Mouse (Mus musculus) hindbrain, postnatal 0 days (tissue): ENCODE measurements around the gene Mindy4. TPM values are rescaled to one million over a fixed set of nuclear protein-coding genes. Genes with fewer than 3 reads are reported as not detected.
"Not testable (repeated sequence)": the region's sequence is repeated elsewhere in the genome, so short reads cannot be mapped to it uniquely, and the experiment has no call there.

ENCODE experiments used
- ATAC-seq: fragments of 200-750 bp; cut with Nextera tagmentation; 2 replicates; pipeline ENCODE4 v1.8.0; 2017; ENCODE audit warnings: mild to moderate bottlenecking, moderate TSS enrichment, moderate library complexity
- DNase-seq: peaks from one replicate; pipeline ENCODE4 v3.0.0-alpha.2; 2015; ENCODE audit warnings: low spot score
- H3K27ac ChIP-seq: fragments of 300-500 bp; sonication (generic); 2 replicates; pipeline ENCODE4 v1.5.1; 2014; ENCODE audit warnings: mild to moderate bottlenecking
- H3K27me3 ChIP-seq: fragments of 300-500 bp; sonication (generic); 2 replicates; pipeline ENCODE4 v1.6.1; 2014; ENCODE audit warnings: low read length, mixed read lengths; ENCODE audit not compliant: insufficient read depth
- H3K36me3 ChIP-seq: fragments of 300-500 bp; sonication (generic); 2 replicates; pipeline ENCODE4 v1.6.1; 2014; ENCODE audit warnings: low read length, mixed read lengths; ENCODE audit not compliant: insufficient read depth
- H3K4me1 ChIP-seq: fragments of 300-500 bp; sonication (generic); 2 replicates; pipeline ENCODE4 v1.6.1; 2014; ENCODE audit warnings: antibody characterized with exemption, low read length, mixed read lengths; ENCODE audit not compliant: insufficient read depth
- H3K4me2 ChIP-seq: fragments of 300-500 bp; sonication (generic); 2 replicates; pipeline ENCODE4 v1.6.1; 2014; ENCODE audit warnings: low read depth, mild to moderate bottlenecking, low read length, moderate library complexity, mixed read lengths
- H3K4me3 ChIP-seq: fragments of 300-500 bp; sonication (generic); 2 replicates; pipeline ENCODE4 v1.5.1; 2014; ENCODE audit warnings: low read length
- H3K9ac ChIP-seq: fragments of 300-500 bp; sonication (generic); replicated peaks from 2 replicates; pipeline ENCODE4 v1.6.1; 2014; ENCODE audit warnings: mild to moderate bottlenecking, low read length, moderate library complexity, mixed read lengths
- H3K9me3 ChIP-seq: fragments of 300-500 bp; sonication (generic); 2 replicates; pipeline ENCODE4 v1.6.1; 2016; ENCODE audit warnings: low read length, mixed read lengths
- CTCF ChIP-seq: IDR thresholded peaks from 2 replicates; pipeline ENCODE4 v1.5.1; 2016; ENCODE audit warnings: antibody characterized with exemption, control low read depth, low read depth
- WGBS: fragments of 180-500 bp; shearing (Covaris S2); extraction: QIAGEN DNeasy Blood & Tissue Kit; methylation state at CpG from one replicate; pipeline ENCODE4 v1.1.7; 2014; 5-methylcytosine and 5-hydroxymethylcytosine counted together
- polyA plus RNA-seq: library from polyadenylated mRNA; unstranded; fragments of >200 nt; fragmentation: Nextera tagmentation; extraction: Ambion mirVana; gene quantifications from 2 replicates; pipeline ENCODE4 v1.2.1, GENCODE M21; 2015
- total RNA-seq: library from RNA; depleted of rRNA; stranded (reverse); fragments of >200 nt; gene quantifications from 2 replicates; pipeline ENCODE4 v1.2.3, GENCODE M21; 2014

The Mindy4 gene
- total and polyA plus RNA-seq, 2 experiments from 2014 or later, result 8.2 to 11.7 TPM

GRCm38 (mm10) chr6:55179560-55179959 lies 23.6 kb upstream of the Mindy4 start:
- TF ChIP-seq CTCF, result no peak
- Histone ChIP-seq H3K4me3 (no peak overlapping the region), H3K27me3 (no peaks in the 10 kb centered on the region), H3K9me3 (no peaks in the 10 kb centered on the region), H3K4me1 (no peaks in the 10 kb centered on the region), H3K36me3 (no peaks in the 10 kb centered on the region), H3K4me2 (no peak overlapping the region), H3K27ac (no peak overlapping the region), H3K9ac (no peak overlapping the region)
- no peak for ATAC-seq
- DNase-seq, result no peak
- whole genome bisulfite sequencing, result 75% methylated on average over 7 of the region's 7 CpGs

- DNase-seq, result no peak
Measured at GRCm38 (mm10) chr6:55182655-55183430, 20.3 kb upstream of the Mindy4 start.

DNA sequence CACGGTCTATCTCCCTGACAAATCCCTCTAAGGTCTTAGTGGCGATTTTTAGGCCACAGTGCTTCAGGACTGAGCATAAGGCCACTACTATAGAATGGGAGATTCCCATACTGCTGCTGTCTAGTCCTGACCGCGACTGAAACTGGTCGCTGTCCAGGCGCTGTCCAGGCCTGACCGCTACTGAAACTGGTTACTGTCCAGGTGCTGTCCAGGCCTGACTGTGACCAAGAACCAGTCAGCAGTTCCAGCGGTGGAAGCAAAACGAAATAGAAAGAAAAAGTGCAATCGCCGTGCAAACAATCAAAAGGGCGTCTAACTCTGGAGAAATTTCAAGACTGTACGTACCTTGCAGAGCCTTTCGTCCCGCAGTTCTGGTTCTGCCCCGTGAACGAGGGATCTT lies 15.4 kb upstream of the Mindy4 start:
- not testable (repeated sequence) for H3K36me3 ChIP-seq, H3K4me3 ChIP-seq, H3K27ac ChIP-seq, H3K9ac ChIP-seq, H3K4me2 ChIP-seq, ATAC-seq, H3K9me3 ChIP-seq, H3K27me3 ChIP-seq, H3K4me1 ChIP-seq, DNase-seq
- 96% methylated on average over 17 of the region's 17 CpGs for WGBS

More at GRCm38 (mm10) chr6:55182655-55183430, 20.3 kb upstream of the Mindy4 start:
- Histone ChIP-seq H3K36me3 (no peaks in the 10 kb centered on the region), H3K4me2 (no peak overlapping the region), H3K27me3 (no peaks in the 10 kb centered on the region), H3K4me3 (no peak overlapping the region), H3K9ac (no peak overlapping the region), H3K27ac (no peak overlapping the region), H3K9me3 (no peaks in the 10 kb centered on the region), H3K4me1 (no peaks in the 10 kb centered on the region)
- no peak for ATAC-seq
- 91% methylated on average over 1 of the region's 1 CpGs for WGBS
- TF ChIP-seq CTCF, result no peak

- Histone ChIP-seq H3K4me3 (no peak overlapping the region), H3K9ac (no peak overlapping the region), H3K36me3 (no peaks in the 10 kb centered on the region), H3K27ac (no peak overlapping the region), H3K4me2 (no peak overlapping the region), H3K9me3 (no peaks in the 10 kb centered on the region), H3K4me1 (no peaks in the 10 kb centered on the region), H3K27me3 (no peaks in the 10 kb centered on the region)
- no peak for ATAC-seq
- no peak for DNase-seq
- no peak for TF ChIP-seq CTCF
Measured at GRCm38 (mm10) chr6:55189406-55189805, 13.8 kb upstream of the Mindy4 start.

DNA sequence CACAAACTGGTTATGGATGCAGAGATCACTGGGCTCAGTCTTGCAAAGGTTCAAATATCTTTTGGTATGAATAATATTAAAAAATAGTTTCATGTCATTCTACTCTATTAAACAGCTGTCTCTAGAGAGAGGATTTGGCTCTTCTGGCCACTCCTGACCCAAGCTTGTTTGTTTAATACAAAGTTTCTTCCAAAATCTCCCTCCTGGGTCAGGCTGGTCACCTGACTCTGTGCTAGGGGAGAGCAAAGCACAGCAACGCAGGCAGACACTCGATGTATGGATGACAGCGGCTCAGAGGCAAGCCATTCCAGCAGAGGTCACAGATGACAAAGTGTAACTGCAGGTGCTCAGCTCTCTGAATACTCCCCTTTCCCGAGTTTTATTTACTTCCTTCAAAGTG lies 11.6 kb upstream of the Mindy4 start:
- ATAC-seq, result no peak
- Histone ChIP-seq H3K4me3 (no peak overlapping the region), H3K4me1 (no peaks in the 10 kb centered on the region), H3K9ac (no peak overlapping the region), H3K27ac (no peak overlapping the region), H3K36me3 (no peaks in the 10 kb centered on the region), H3K9me3 (no peaks in the 10 kb centered on the region), H3K4me2 (no peak overlapping the region), H3K27me3 (no peaks in the 10 kb centered on the region)
- DNase-seq, result no peak
- 67% methylated on average over 4 of the region's 4 CpGs for WGBS
- TF ChIP-seq CTCF, result no peak

GRCm38 (mm10) chr6:55193171-55193570 lies 10.0 kb upstream of the Mindy4 start:
- H3K27me3 ChIP-seq, result no peaks in the 10 kb centered on the region
- H3K4me2 ChIP-seq, result no peak overlapping the region
- H3K9me3 ChIP-seq, result no peaks in the 10 kb centered on the region
- WGBS, result 89% methylated on average over 3 of the region's 3 CpGs
- no peak overlapping the region for H3K4me3 ChIP-seq
- DNase-seq (no peak), ATAC-seq (no peak)
- H3K36me3 ChIP-seq, result no peaks in the 10 kb centered on the region
- no peak for TF ChIP-seq CTCF
- H3K9ac ChIP-seq, result no peak overlapping the region
- H3K4me1 ChIP-seq, result no peaks in the 10 kb centered on the region
- no peak overlapping the region for H3K27ac ChIP-seq

GRCm38 (mm10) chr6:55199047-55199446 lies 4.1 kb upstream of the Mindy4 start:
- no peak overlapping the region for H3K27ac ChIP-seq
- peaks cover 5% of the 10 kb centered on the region; the same call in 1 of the 2 replicates for H3K4me1 ChIP-seq
- 88% methylated on average over 3 of the region's 3 CpGs for WGBS
- no peak for TF ChIP-seq CTCF
- H3K4me3 ChIP-seq, result no peak overlapping the region
- no peaks in the 10 kb centered on the region for H3K9me3 ChIP-seq
- H3K4me2 ChIP-seq, result no peak overlapping the region
- H3K27me3 ChIP-seq, result no peaks in the 10 kb centered on the region
- DNase-seq (no peak), ATAC-seq (no peak)
- no peak overlapping the region for H3K9ac ChIP-seq
- no peaks in the 10 kb centered on the region for H3K36me3 ChIP-seq
